Mouse (Mus musculus) thymus, adult 2 months (tissue): ENCODE results near the gene Antxr1.

ENCODE experiments used
- CTCF ChIP-seq: fragments of 200-500 bp; IDR thresholded peaks from 2 replicates; pipeline ENCODE4 v1.5.1; 2012; ENCODE audit warnings: mild to moderate bottlenecking, control low read depth, low read length, moderate library complexity, borderline replicate concordance; ENCODE audit not compliant: control insufficient read depth, poor library complexity, insufficient read depth; ENCODE audit errors: extremely low read depth
- POLR2A ChIP-seq: fragments of 200-500 bp; IDR thresholded peaks from 2 replicates; pipeline ENCODE4 v1.6.1; 2012; ENCODE audit warnings: mild to moderate bottlenecking, low read length, control low read depth, moderate library complexity; ENCODE audit not compliant: control insufficient read depth, poor library complexity, insufficient read depth; ENCODE audit errors: extremely low read depth

GRCm38 (mm10) chr6:87255668-87256067 lies 80.0 kb downstream of the Antxr1 start:
- TF ChIP-seq CTCF (no peak), POLR2A (no peak)
